Mouse (Mus musculus) stomach, postnatal 0 days (tissue): Measurements from ENCODE around the gene Cpeb1.

Experiments used
- CTCF ChIP-seq: IDR thresholded peaks from 2 replicates; pipeline ENCODE4 v1.5.1; 2016; ENCODE audit warnings: antibody characterized with exemption, low read depth, mild to moderate bottlenecking, moderate library complexity
- EP300 ChIP-seq: optimal IDR thresholded peaks from 2 replicates; pipeline ENCODE3; 2016; ENCODE audit warnings: antibody characterized with exemption

- TF ChIP-seq EP300 (no peak), CTCF (no peak)
Observed at GRCm38 (mm10) chr7:81462815-81463214, 7.5 kb upstream of the Cpeb1 start.
